Mouse (Mus musculus) intestine, embryonic 14.5 days (tissue): ENCODE measurements at regions not wholly inside any gene's neighbourhood (a gene's known extent, or its start where the extent isn't known, plus 50 kb on each side); places are given as distances from the start of the nearest gene placed in this dataset.
"Not testable (repeated sequence)": the region's sequence is repeated elsewhere in the genome, so short reads cannot be mapped to it uniquely, and the experiment has no call there.

Source experiments
- ATAC-seq: fragments of 200-750 bp; cut with Nextera tagmentation; replicated peaks from 2 replicates; pipeline ENCODE4 v1.8.0; 2017; ENCODE audit warnings: low read depth, moderate number of reproducible peaks, moderate TSS enrichment, moderate library complexity; ENCODE audit not compliant: low FRiP score, low TSS enrichment
- DNase-seq: peaks from one replicate; pipeline ENCODE4 v3.0.0-alpha.2; 2018; ENCODE audit warnings: low spot score
- H3K27ac ChIP-seq: fragments of 300-500 bp; sonication (generic); 2 replicates; pipeline ENCODE4 v1.5.1; 2014; ENCODE audit warnings: low read depth, mild to moderate bottlenecking, control low read depth
- H3K27me3 ChIP-seq: fragments of 300-500 bp; sonication (generic); replicated peaks from 2 replicates; pipeline ENCODE4 v1.6.1; 2014; ENCODE audit warnings: low read length, control low read depth; ENCODE audit not compliant: control insufficient read depth, insufficient read depth
- H3K36me3 ChIP-seq: fragments of 300-500 bp; sonication (generic); 2 replicates; pipeline ENCODE4 v1.6.1; 2014; ENCODE audit warnings: low read length, control low read depth; ENCODE audit not compliant: control insufficient read depth, insufficient read depth
- H3K4me1 ChIP-seq: fragments of 300-500 bp; sonication (generic); replicated peaks from 2 replicates; pipeline ENCODE4 v1.6.1; 2014; ENCODE audit warnings: low read length, control low read depth, mixed read lengths; ENCODE audit not compliant: control insufficient read depth, insufficient read depth
- H3K4me2 ChIP-seq: fragments of 300-500 bp; sonication (generic); 2 replicates; pipeline ENCODE4 v1.6.1; 2014; ENCODE audit warnings: low read length
- H3K4me3 ChIP-seq: fragments of 300-500 bp; sonication (generic); 2 replicates; pipeline ENCODE4 v1.5.1; 2014; ENCODE audit warnings: low read depth, low read length, control low read depth, mixed read lengths
- H3K9ac ChIP-seq: fragments of 300-500 bp; sonication (generic); 2 replicates; pipeline ENCODE4 v1.6.1; 2014; ENCODE audit warnings: mild to moderate bottlenecking, low read length
- H3K9me3 ChIP-seq: fragments of 300-500 bp; sonication (generic); 2 replicates; pipeline ENCODE4 v1.6.1; 2016; ENCODE audit warnings: low read length, control low read depth; ENCODE audit not compliant: control insufficient read depth
- WGBS: fragments of 180-500 bp; shearing (Covaris S2); extraction: QIAGEN DNeasy Blood & Tissue Kit; methylation state at CpG from one replicate; pipeline ENCODE4 v1.1.7; 2014; 5-methylcytosine and 5-hydroxymethylcytosine counted together

- H3K4me2 ChIP-seq = no peak overlapping the region
- WGBS = 23% methylated on average over 6 of the region's 7 CpGs
- H3K27me3 ChIP-seq = no peaks in the 10 kb centered on the region
- H3K9me3 ChIP-seq = 0 out of 2 replicates have a peak, but pooled peaks cover 3% of the 10 kb centered on the region
- ATAC-seq = no peak
- no peak for DNase-seq
- H3K4me3 ChIP-seq = no peak overlapping the region
- H3K27ac ChIP-seq = peak overlapping the region; percentile 38; the same call in 1 of the 2 replicates
- no peaks in the 10 kb centered on the region for H3K36me3 ChIP-seq
- H3K9ac ChIP-seq = no peak overlapping the region
- peaks cover 13% of the 10 kb centered on the region; the same call in 1 of the 2 replicates for H3K4me1 ChIP-seq
Measured at GRCm38 (mm10) chr2:92806481-92807195, 108.3 kb upstream of the Syt13 start.

- no peak overlapping the region for H3K4me2 ChIP-seq
- H3K4me1 ChIP-seq = peaks cover 13% of the 10 kb centered on the region; the same call in 1 of the 2 replicates
- WGBS = 8% methylated on average over 8 of the region's 8 CpGs
- no peak for ATAC-seq
- 0 out of 2 replicates have a peak, but pooled peaks cover 3% of the 10 kb centered on the region for H3K9me3 ChIP-seq
- DNase-seq = no peak
- H3K4me3 ChIP-seq = no peak overlapping the region
- no peaks in the 10 kb centered on the region for H3K36me3 ChIP-seq
- H3K9ac ChIP-seq = no peak overlapping the region
- H3K27ac ChIP-seq = no peak overlapping the region
- H3K27me3 ChIP-seq = no peaks in the 10 kb centered on the region
Measured at GRCm38 (mm10) chr2:92807404-92807803, 107.5 kb upstream of the Syt13 start.

- no peak for DNase-seq
- Histone ChIP-seq H3K9me3 (0 out of 2 replicates have a peak, but pooled peaks cover 3% of the 10 kb centered on the region), H3K4me2 (no peak overlapping the region), H3K27me3 (no peaks in the 10 kb centered on the region), H3K4me3 (no peak overlapping the region), H3K36me3 (no peaks in the 10 kb centered on the region), H3K9ac (no peak overlapping the region), H3K27ac (no peak overlapping the region), H3K4me1 (peaks cover 13% of the 10 kb centered on the region; the same call in 1 of the 2 replicates)
- ATAC-seq = no peak
- 72% methylated on average over 4 of the region's 4 CpGs for WGBS
Measured at GRCm38 (mm10) chr2:92808121-92808520, 106.8 kb upstream of the Syt13 start.

GRCm38 (mm10) chr2:92809226-92809625, 105.7 kb upstream of the Syt13 start:
- H3K36me3 ChIP-seq = no peaks in the 10 kb centered on the region
- no peak for ATAC-seq
- peaks cover 13% of the 10 kb centered on the region; the same call in 1 of the 2 replicates for H3K4me1 ChIP-seq
- H3K4me3 ChIP-seq = no peak overlapping the region
- H3K9ac ChIP-seq = no peak overlapping the region
- no peaks in the 10 kb centered on the region for H3K9me3 ChIP-seq
- no peak overlapping the region for H3K4me2 ChIP-seq
- no peak overlapping the region for H3K27ac ChIP-seq
- H3K27me3 ChIP-seq = no peaks in the 10 kb centered on the region
- 32% methylated on average over 3 of the region's 3 CpGs for WGBS
- no peak for DNase-seq

- Histone ChIP-seq H3K36me3 (no peaks in the 10 kb centered on the region), H3K4me3 (no peak overlapping the region), H3K4me2 (no peak overlapping the region), H3K4me1 (peaks cover 13% of the 10 kb centered on the region; the same call in 1 of the 2 replicates), H3K27me3 (no peaks in the 10 kb centered on the region), H3K9me3 (no peaks in the 10 kb centered on the region), H3K27ac (no peak overlapping the region), H3K9ac (no peak overlapping the region)
- ATAC-seq (no peak), DNase-seq (no peak)
- 66% methylated on average over 4 of the region's 4 CpGs for WGBS
Measured at GRCm38 (mm10) chr2:92809681-92810323, 105.1 kb upstream of the Syt13 start.

GRCm38 (mm10) chr2:92810956-92811355, 103.9 kb upstream of the Syt13 start:
- DNase-seq = peak; percentile 84
- not testable (repeated sequence) for ATAC-seq, H3K9ac ChIP-seq, H3K9me3 ChIP-seq, H3K36me3 ChIP-seq, H3K27ac ChIP-seq, H3K4me2 ChIP-seq, H3K27me3 ChIP-seq, H3K4me3 ChIP-seq
- WGBS = 8% methylated on average over 6 of the region's 6 CpGs
- H3K4me1 ChIP-seq = peaks cover 12% of the 10 kb centered on the region; the same call in 1 of the 2 replicates

GRCm38 (mm10) chr2:92813028-92813427, 101.9 kb upstream of the Syt13 start:
- Histone ChIP-seq H3K4me3 (no peak overlapping the region), H3K4me2 (no peak overlapping the region), H3K36me3 (no peaks in the 10 kb centered on the region), H3K9me3 (no peaks in the 10 kb centered on the region), H3K27me3 (no peaks in the 10 kb centered on the region), H3K4me1 (no peaks in the 10 kb centered on the region; the same call in 1 of the 2 replicates), H3K9ac (no peak overlapping the region; the same call in 1 of the 2 replicates), H3K27ac (no peak overlapping the region)
- ATAC-seq (no peak), DNase-seq (no peak)
- 41% methylated on average over 11 of the region's 11 CpGs for WGBS

- DNase-seq (no peak), ATAC-seq (no peak)
- Histone ChIP-seq H3K9me3 (no peaks in the 10 kb centered on the region), H3K36me3 (no peaks in the 10 kb centered on the region), H3K27me3 (no peaks in the 10 kb centered on the region), H3K27ac (no peak overlapping the region), H3K4me3 (no peak overlapping the region), H3K9ac (no peak overlapping the region), H3K4me1 (no peaks in the 10 kb centered on the region), H3K4me2 (no peak overlapping the region)
- 71% methylated on average over 6 of the region's 6 CpGs for WGBS
Measured at GRCm38 (mm10) chr2:92819586-92819985, 95.3 kb upstream of the Syt13 start.
